Mouse (Mus musculus) heart, adult 2 months (tissue): ENCODE measurements around the gene Rhot2.

Source experiments
- CTCF ChIP-seq: fragments of 200-600 bp; IDR thresholded peaks from 2 replicates; pipeline ENCODE4 v1.8.1; 2022; ENCODE audit warnings: antibody characterized with exemption, mild to moderate bottlenecking, moderate library complexity
- POLR2A ChIP-seq: fragments of 200-500 bp; IDR thresholded peaks from 2 replicates; pipeline ENCODE4 v1.6.1; 2011; ENCODE audit warnings: mild to moderate bottlenecking, low read depth, low read length, control low read depth; ENCODE audit not compliant: insufficient read depth

- peak; percentile 82 for TF ChIP-seq POLR2A
- TF ChIP-seq CTCF, result no peak
These were observed 21.2 kb downstream of the Rhot2 start, which contains the start of gene Wdr24 for GRCm38 (mm10) chr17:25823452-25823851.
